Mouse (Mus musculus) frontal cortex, adult 2 months (tissue): ENCODE results near the gene Zdhhc8. TPM values are rescaled to one million over a fixed set of nuclear protein-coding genes. Genes with fewer than 3 reads are reported as not detected.
A peak's percentile ranks its signal among the peaks of the same experiment; 100 is the strongest.
"Not testable (repeated sequence)": the region's sequence is repeated elsewhere in the genome, so short reads cannot be mapped to it uniquely, and the experiment has no call there.

ENCODE experiments used
- DNase-seq, 2 experiments: peaks; one replicate each; pipeline ENCODE4 v3.0.0; 2022; ENCODE audit warnings: low spot score in 1 of 2; ENCODE audit errors: extremely low spot score in 1 of 2
- polyA plus RNA-seq: library from polyadenylated mRNA; depleted of rRNA; stranded (reverse); fragments of >200 nt; gene quantifications from 2 replicates; pipeline ENCODE4 v1.2.3, GENCODE M21; 2012

Zdhhc8 gene
- polyA plus RNA-seq, 1 experiment: 152 TPM

- no peak for DNase-seq
Measured at GRCm38 (mm10) chr16:18198365-18199098, 36.4 kb downstream of the Zdhhc8 start.

- no peak for DNase-seq
Measured at GRCm38 (mm10) chr16:18197881-18198280, 37.1 kb downstream of the Zdhhc8 start.

- not testable (repeated sequence) for DNase-seq
Measured at GRCm38 (mm10) chr16:18195561-18195960, 39.4 kb downstream of the Zdhhc8 start.

- peak; percentile 82 to 88 for DNase-seq
Measured at GRCm38 (mm10) chr16:18195068-18195467, 39.9 kb downstream of the Zdhhc8 start.

- DNase-seq: no peak
Measured at GRCm38 (mm10) chr16:18194208-18194985, 40.5 kb downstream of the Zdhhc8 start.

- no peak for DNase-seq
Measured at GRCm38 (mm10) chr16:18191006-18191405, 43.9 kb downstream of the Zdhhc8 start.

GRCm38 (mm10) chr16:18187221-18187620 lies 47.7 kb downstream of the Zdhhc8 start:
- DNase-seq: no peak

- no peak for DNase-seq
Measured at GRCm38 (mm10) chr16:18186798-18187197, 48.1 kb downstream of the Zdhhc8 start.

- DNase-seq: no peak
Measured at GRCm38 (mm10) chr16:18185715-18186449, 49.1 kb downstream of the Zdhhc8 start.

GRCm38 (mm10) chr16:18182766-18183165 lies 52.2 kb downstream of the Zdhhc8 start:
- no peak for DNase-seq

GRCm38 (mm10) chr16:18181398-18181797 lies 53.5 kb downstream of the Zdhhc8 start:
- DNase-seq: no peak

- DNase-seq: no peak
Measured at GRCm38 (mm10) chr16:18179591-18179990, 55.3 kb downstream of the Zdhhc8 start.

- DNase-seq: no peak
Measured at GRCm38 (mm10) chr16:18176758-18177157, 58.2 kb downstream of the Zdhhc8 start.

- peak in 1 of 2 experiments; percentile 39 for DNase-seq
Measured at GRCm38 (mm10) chr16:18175817-18176541, 59.0 kb downstream of the Zdhhc8 start.

- DNase-seq: peak; percentile 77 to 78
Measured at GRCm38 (mm10) chr16:18173788-18174187, 61.1 kb downstream of the Zdhhc8 start.

GRCm38 (mm10) chr16:18173231-18173630 lies 61.7 kb downstream of the Zdhhc8 start:
- DNase-seq: peak; percentile 86 to 87

- DNase-seq: peak in 1 of 2 experiments; percentile 92
Measured at GRCm38 (mm10) chr16:18172266-18172855, 62.6 kb downstream of the Zdhhc8 start.
